Mouse (Mus musculus) stomach, postnatal 0 days (tissue): Measurements from ENCODE around the gene Zfp85. TPM values are rescaled to one million over a fixed set of nuclear protein-coding genes. Genes with fewer than 3 reads are reported as not detected.
"Not testable (repeated sequence)": the region's sequence is repeated elsewhere in the genome, so short reads cannot be mapped to it uniquely, and the experiment has no call there.

Source experiments
- ATAC-seq: fragments of 200-750 bp; cut with Nextera tagmentation; 2 replicates; pipeline ENCODE4 v1.8.0; 2017; ENCODE audit not compliant: low FRiP score, low TSS enrichment
- DNase-seq: peaks from one replicate; pipeline ENCODE4 v3.0.0-alpha.2; 2016; ENCODE audit warnings: low spot score
- H3K27ac ChIP-seq: fragments of 300-500 bp; sonication (generic); replicated peaks from 2 replicates; pipeline ENCODE4 v1.5.1; 2014; ENCODE audit warnings: mild to moderate bottlenecking, control low read depth
- H3K27me3 ChIP-seq: fragments of 300-500 bp; sonication (generic); 2 replicates; pipeline ENCODE4 v1.6.1; 2014; ENCODE audit warnings: low read length; ENCODE audit not compliant: control insufficient read depth, insufficient read depth
- H3K36me3 ChIP-seq: fragments of 300-500 bp; sonication (generic); 2 replicates; pipeline ENCODE4 v1.6.1; 2014; ENCODE audit warnings: low read length, mixed read lengths; ENCODE audit not compliant: control insufficient read depth, insufficient read depth
- H3K4me1 ChIP-seq: fragments of 300-500 bp; sonication (generic); replicated peaks from 2 replicates; pipeline ENCODE4 v1.6.1; 2014; ENCODE audit warnings: antibody characterized with exemption; ENCODE audit not compliant: control insufficient read depth, insufficient read depth
- H3K4me2 ChIP-seq: fragments of 300-500 bp; sonication (generic); replicated peaks from 2 replicates; pipeline ENCODE4 v1.6.1; 2014; ENCODE audit warnings: low read depth, mild to moderate bottlenecking, control low read depth, moderate library complexity
- H3K4me3 ChIP-seq: fragments of 300-500 bp; sonication (generic); 2 replicates; pipeline ENCODE4 v1.5.1; 2014; ENCODE audit warnings: low read depth, low read length, control low read depth
- H3K9ac ChIP-seq: fragments of 300-500 bp; sonication (generic); 2 replicates; pipeline ENCODE4 v1.6.1; 2014; ENCODE audit warnings: mild to moderate bottlenecking, low read length, control low read depth, mixed read lengths
- H3K9me3 ChIP-seq: fragments of 300-500 bp; sonication (generic); 2 replicates; pipeline ENCODE4 v1.6.1; 2016; ENCODE audit warnings: low read length; ENCODE audit not compliant: control insufficient read depth
- CTCF ChIP-seq: IDR thresholded peaks from 2 replicates; pipeline ENCODE4 v1.5.1; 2016; ENCODE audit warnings: antibody characterized with exemption, low read depth, mild to moderate bottlenecking, moderate library complexity
- EP300 ChIP-seq: optimal IDR thresholded peaks from 2 replicates; pipeline ENCODE3; 2016; ENCODE audit warnings: antibody characterized with exemption
- WGBS: fragments of 180-500 bp; shearing (Covaris S2); extraction: QIAGEN DNeasy Blood & Tissue Kit; methylation state at CpG from one replicate; pipeline ENCODE4 v1.1.7; 2014; 5-methylcytosine and 5-hydroxymethylcytosine counted together
- polyA plus RNA-seq: library from polyadenylated mRNA; unstranded; fragments of >200 nt; fragmentation: Nextera tagmentation; extraction: Ambion mirVana; gene quantifications from 2 replicates; pipeline ENCODE4 v1.2.1, GENCODE M21; 2015

The Zfp85 gene
- polyA plus RNA-seq, 1 experiment from 2014 or later = 2.1 TPM

DNA sequence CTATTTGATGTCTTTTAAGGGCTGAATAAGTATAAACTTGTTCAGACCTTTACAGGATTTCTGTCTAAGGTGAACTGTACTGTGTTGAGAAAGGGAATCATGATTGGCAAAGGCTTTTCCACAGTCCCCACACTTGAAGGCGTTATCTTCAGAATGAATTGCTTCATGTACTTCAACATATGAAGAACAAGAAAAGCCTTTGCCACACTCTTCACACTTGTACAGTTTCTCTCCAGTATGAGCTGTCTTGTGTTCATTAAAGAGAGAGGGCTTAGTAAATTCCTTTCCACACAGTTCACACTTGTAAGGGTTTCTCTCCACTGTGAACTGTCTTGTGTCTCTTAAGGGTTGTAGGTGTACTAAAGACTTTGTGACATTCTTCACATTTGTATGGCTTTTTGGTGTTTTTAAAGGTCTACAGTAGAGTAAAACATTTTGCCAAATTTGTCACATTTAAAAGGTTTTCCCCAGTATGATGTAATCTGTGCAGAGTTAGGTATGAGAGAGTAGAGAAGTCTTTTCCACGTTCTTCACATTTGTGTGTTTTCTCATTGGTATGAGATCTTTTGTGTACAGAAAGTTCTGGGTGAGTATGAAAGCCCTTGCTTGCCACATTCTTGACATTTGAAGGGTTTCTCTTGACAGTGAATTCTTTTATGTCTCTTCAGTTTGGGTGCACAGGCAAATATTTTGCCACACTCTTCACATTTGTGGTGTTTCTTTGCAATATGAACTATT is 8.2 kb upstream of the Zfp85 start:
- Histone ChIP-seq H3K27me3 (no peaks in the 10 kb centered on the region), H3K9ac (no peak overlapping the region), H3K4me3 (no peak overlapping the region), H3K4me2 (no peak overlapping the region), H3K9me3 (no peaks in the 10 kb centered on the region), H3K4me1 (no peaks in the 10 kb centered on the region), H3K36me3 (no peaks in the 10 kb centered on the region), H3K27ac (no peak overlapping the region)
- ATAC-seq (no peak), DNase-seq (no peak)
- TF ChIP-seq CTCF (no peak), EP300 (no peak)
- WGBS = 70% methylated on average over 2 of the region's 2 CpGs

DNA sequence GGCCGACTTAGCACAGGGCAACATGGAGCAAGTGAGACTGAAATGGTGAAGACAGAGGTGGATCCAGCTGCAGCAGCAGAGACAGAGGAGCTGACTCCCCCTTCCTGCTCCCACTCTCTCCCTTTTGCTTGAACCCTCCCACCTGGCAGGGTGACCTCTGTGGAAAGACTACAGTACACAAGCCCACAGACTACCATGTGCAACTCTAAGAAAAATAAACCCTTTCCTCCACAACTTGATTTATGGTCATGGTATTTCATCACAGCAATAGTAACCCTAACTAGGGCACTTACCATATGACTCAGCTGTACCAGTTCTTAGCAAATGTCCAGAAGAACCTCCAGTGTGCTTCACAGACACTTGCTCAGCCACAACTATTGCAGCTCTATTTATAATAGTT is 4.9 kb upstream of the Zfp85 start:
- Histone ChIP-seq H3K4me1 (no peaks in the 10 kb centered on the region), H3K27me3 (no peaks in the 10 kb centered on the region), H3K4me3 (no peak overlapping the region), H3K27ac (no peak overlapping the region), H3K36me3 (no peaks in the 10 kb centered on the region), H3K9me3 (no peaks in the 10 kb centered on the region), H3K4me2 (no peak overlapping the region), H3K9ac (no peak overlapping the region)
- ATAC-seq (no peak), DNase-seq (no peak)
- WGBS = 74% methylated on average over 1 of the region's 1 CpGs
- TF ChIP-seq EP300 (no peak), CTCF (no peak)

DNA sequence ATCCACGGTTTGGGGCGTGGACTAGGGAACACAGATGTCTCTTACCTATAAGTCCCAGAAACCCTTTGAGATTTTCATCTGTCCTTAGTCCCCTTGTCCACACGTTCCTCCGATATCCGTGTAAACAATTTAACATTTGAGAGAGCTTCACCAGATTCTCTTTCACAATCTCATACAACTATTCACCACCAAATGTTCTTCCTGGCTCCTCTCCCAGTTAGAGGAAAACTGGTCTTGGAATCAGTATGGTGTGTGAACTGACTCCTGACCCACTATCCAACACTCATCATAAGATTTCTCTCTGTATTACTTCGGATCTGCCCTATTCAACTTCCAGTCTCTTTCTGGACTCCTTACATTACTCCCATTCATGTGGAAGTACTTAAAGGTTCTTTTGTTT is 733 bp upstream of the Zfp85 start:
- Histone ChIP-seq H3K9ac (no peak overlapping the region), H3K4me1 (no peaks in the 10 kb centered on the region), H3K9me3 (no peaks in the 10 kb centered on the region), H3K4me2 (no peak overlapping the region), H3K27ac (no peak overlapping the region), H3K27me3 (no peaks in the 10 kb centered on the region), H3K36me3 (no peaks in the 10 kb centered on the region), H3K4me3 (no peak overlapping the region)
- TF ChIP-seq CTCF = no peak
- TF ChIP-seq EP300 = no peak
- DNase-seq (no peak), ATAC-seq (no peak)
- 74% methylated on average over 6 of the region's 6 CpGs for WGBS

DNA sequence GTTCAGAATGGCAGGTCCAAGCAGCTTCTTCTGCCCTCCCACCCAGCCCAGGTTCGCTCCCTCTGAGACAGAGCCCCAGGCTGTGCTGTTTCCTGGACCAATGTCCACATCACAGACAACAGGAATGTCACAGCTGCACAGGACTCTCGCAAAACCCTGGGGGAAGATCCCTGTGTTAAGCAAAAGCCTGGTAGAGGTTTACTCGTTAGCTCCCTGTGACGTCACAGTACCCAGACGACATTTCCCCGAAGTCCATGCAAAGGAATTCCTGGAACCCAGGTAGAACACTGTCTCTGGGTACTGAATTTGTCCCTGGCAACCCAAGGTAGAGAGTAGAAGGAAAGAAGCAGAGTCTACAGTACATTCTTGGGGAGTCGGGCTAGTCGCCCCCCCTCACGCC is 11.1 kb downstream of the Zfp85 start:
- no peak for TF ChIP-seq CTCF
- no peak for TF ChIP-seq EP300
- WGBS = 90% methylated on average over 9 of the region's 9 CpGs
- H3K4me3 ChIP-seq = no peak overlapping the region
- H3K27me3 ChIP-seq = no peaks in the 10 kb centered on the region
- no peaks in the 10 kb centered on the region for H3K4me1 ChIP-seq
- DNase-seq = no peak
- no peak overlapping the region for H3K9ac ChIP-seq
- H3K36me3 ChIP-seq = no peaks in the 10 kb centered on the region
- no peak overlapping the region for H3K27ac ChIP-seq
- no peaks in the 10 kb centered on the region for H3K9me3 ChIP-seq
- H3K4me2 ChIP-seq = no peak overlapping the region
- ATAC-seq = no peak

DNA sequence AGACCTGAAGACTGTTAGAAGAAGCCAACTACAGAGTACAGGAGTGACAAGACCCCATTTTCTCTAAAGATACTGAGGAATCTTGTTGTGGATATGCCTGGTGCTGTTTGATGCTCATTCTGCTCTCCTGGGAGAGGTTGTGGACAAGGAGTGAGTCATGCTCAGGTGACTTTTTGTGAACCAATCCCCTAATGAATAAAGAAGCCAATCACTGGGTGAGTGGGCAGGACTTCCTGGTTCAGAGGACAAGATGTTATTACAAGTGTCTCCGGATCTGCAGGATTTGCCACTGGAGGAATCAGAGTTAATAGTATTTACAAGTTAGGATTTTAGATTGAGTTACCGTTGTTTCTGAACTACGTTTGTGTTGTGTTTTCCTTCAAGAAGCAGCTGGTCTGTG is 12.1 kb downstream of the Zfp85 start:
- H3K4me3 ChIP-seq = no peak overlapping the region
- no peak overlapping the region for H3K4me2 ChIP-seq
- no peak overlapping the region for H3K27ac ChIP-seq
- H3K9me3 ChIP-seq = no peaks in the 10 kb centered on the region
- no peak for ATAC-seq
- H3K9ac ChIP-seq = no peak overlapping the region
- H3K4me1 ChIP-seq = no peaks in the 10 kb centered on the region
- 83% methylated on average over 3 of the region's 3 CpGs for WGBS
- H3K36me3 ChIP-seq = no peaks in the 10 kb centered on the region
- H3K27me3 ChIP-seq = no peaks in the 10 kb centered on the region
- no peak for DNase-seq
- TF ChIP-seq CTCF (no peak), EP300 (no peak)

DNA sequence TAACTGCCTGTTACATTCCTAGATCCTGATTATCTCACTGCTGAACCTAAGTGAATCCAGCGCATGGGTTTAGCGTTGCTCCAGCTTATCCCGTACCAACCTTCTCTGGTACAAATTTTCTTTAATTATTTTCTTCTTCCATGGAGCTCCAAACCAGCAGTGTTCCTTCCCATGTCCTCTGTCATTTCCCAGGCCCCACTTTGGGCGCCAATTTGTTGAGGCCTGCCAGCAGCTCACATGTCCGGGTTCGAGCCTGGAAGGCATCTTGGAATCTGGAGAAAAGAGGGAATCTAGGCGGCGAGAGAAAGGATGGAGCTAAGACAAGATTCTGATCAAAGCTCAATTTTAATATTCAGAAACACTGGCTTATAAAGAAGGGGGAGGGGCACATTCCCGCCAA is 20.6 kb downstream of the Zfp85 start:
- not testable (repeated sequence) for H3K4me1 ChIP-seq, H3K9me3 ChIP-seq, ATAC-seq, DNase-seq, H3K4me2 ChIP-seq, H3K4me3 ChIP-seq, H3K9ac ChIP-seq, H3K36me3 ChIP-seq, H3K27me3 ChIP-seq, H3K27ac ChIP-seq
- WGBS = 91% methylated on average over 9 of the region's 9 CpGs
